Mouse (Mus musculus) retina, postnatal 1 day (tissue): ENCODE measurements around the gene Prss50.

Source experiments
- DNase-seq: peaks from one replicate; pipeline ENCODE4 v3.0.0-alpha.2; 2012

The Prss50 gene

GRCm38 (mm10) chr9:110875288-110875695, 17.5 kb downstream of the Prss50 start:
- no peak for DNase-seq

- DNase-seq = no peak
Measured at GRCm38 (mm10) chr9:110877353-110877752, 19.6 kb downstream of the Prss50 start.

- no peak for DNase-seq
Measured at GRCm38 (mm10) chr9:110877888-110878287, 20.1 kb downstream of the Prss50 start.

- no peak for DNase-seq
Measured at GRCm38 (mm10) chr9:110879191-110879920, 21.6 kb downstream of the Prss50 start, which contains the start of gene Als2cl. Als2cl (plus strand) TSS chr9:110879870.

GRCm38 (mm10) chr9:110879998-110880561, 22.3 kb downstream of the Prss50 start, which contains the start of gene Tmie:
Tmie (minus strand) TSS chr9:110880113.
- DNase-seq = peak; percentile 50

GRCm38 (mm10) chr9:110880772-110881171, 23.0 kb downstream of the Prss50 start:
- DNase-seq = no peak

GRCm38 (mm10) chr9:110881953-110882352, 24.2 kb downstream of the Prss50 start:
- no peak for DNase-seq

- no peak for DNase-seq
Measured at GRCm38 (mm10) chr9:110887388-110888303, 29.9 kb downstream of the Prss50 start.

- no peak for DNase-seq
Measured at GRCm38 (mm10) chr9:110888935-110889334, 31.2 kb downstream of the Prss50 start.

GRCm38 (mm10) chr9:110890026-110890783, 32.4 kb downstream of the Prss50 start:
- DNase-seq = no peak

GRCm38 (mm10) chr9:110891077-110891828, 33.5 kb downstream of the Prss50 start:
- DNase-seq = no peak

- DNase-seq = no peak
Measured at GRCm38 (mm10) chr9:110892552-110892951, 34.8 kb downstream of the Prss50 start.

GRCm38 (mm10) chr9:110893429-110893828, 35.7 kb downstream of the Prss50 start:
- DNase-seq = no peak

- no peak for DNase-seq
Measured at GRCm38 (mm10) chr9:110895507-110895906, 37.7 kb downstream of the Prss50 start.

- peak; percentile 35 for DNase-seq
Measured at GRCm38 (mm10) chr9:110895994-110896393, 38.2 kb downstream of the Prss50 start.

GRCm38 (mm10) chr9:110896595-110896994, 38.8 kb downstream of the Prss50 start:
- peak; percentile 57 for DNase-seq

- no peak for DNase-seq
Measured at GRCm38 (mm10) chr9:110899451-110900008, 41.8 kb downstream of the Prss50 start.

GRCm38 (mm10) chr9:110901204-110901603, 43.4 kb downstream of the Prss50 start:
- no peak for DNase-seq

GRCm38 (mm10) chr9:110902271-110902670, 44.5 kb downstream of the Prss50 start:
- DNase-seq = no peak

GRCm38 (mm10) chr9:110907201-110907837, 49.6 kb downstream of the Prss50 start:
- no peak for DNase-seq
